Mouse (Mus musculus) kidney, embryonic 15.5 days (tissue): ENCODE measurements around the gene Ugt1a9. TPM values are rescaled to one million over a fixed set of nuclear protein-coding genes. Genes with fewer than 3 reads are reported as not detected.
"Not testable (repeated sequence)": the region's sequence is repeated elsewhere in the genome, so short reads cannot be mapped to it uniquely, and the experiment has no call there.

Experiments
- ATAC-seq: fragments of 200-750 bp; cut with Nextera tagmentation; replicated peaks from 2 replicates; pipeline ENCODE4 v1.8.0; 2017; ENCODE audit warnings: moderate TSS enrichment; ENCODE audit not compliant: low FRiP score
- H3K27ac ChIP-seq: fragments of 300-500 bp; sonication (generic); 2 replicates; pipeline ENCODE4 v1.5.1; 2015; ENCODE audit warnings: mild to moderate bottlenecking, inconsistent platforms
- H3K27me3 ChIP-seq: fragments of 300-500 bp; sonication (generic); 2 replicates; pipeline ENCODE4 v1.6.1; 2015; ENCODE audit warnings: inconsistent platforms
- H3K36me3 ChIP-seq: fragments of 300-500 bp; sonication (generic); 2 replicates; pipeline ENCODE4 v1.6.1; 2015; ENCODE audit warnings: inconsistent platforms
- H3K4me1 ChIP-seq: fragments of 300-500 bp; sonication (generic); 2 replicates; pipeline ENCODE4 v1.6.1; 2015; ENCODE audit warnings: inconsistent platforms
- H3K4me2 ChIP-seq: fragments of 300-500 bp; sonication (generic); 2 replicates; pipeline ENCODE4 v1.6.1; 2015; ENCODE audit warnings: moderate library complexity, mild to moderate bottlenecking, inconsistent platforms
- H3K4me3 ChIP-seq: fragments of 300-500 bp; sonication (generic); replicated peaks from 2 replicates; pipeline ENCODE4 v1.5.1; 2015; ENCODE audit warnings: mild to moderate bottlenecking, inconsistent platforms
- H3K9ac ChIP-seq: fragments of 300-500 bp; sonication (generic); 2 replicates; pipeline ENCODE4 v1.6.1; 2015; ENCODE audit warnings: mild to moderate bottlenecking, inconsistent platforms
- H3K9me3 ChIP-seq: fragments of 300-500 bp; sonication (generic); replicated peaks from 2 replicates; pipeline ENCODE4 v1.6.1; 2016; ENCODE audit warnings: inconsistent platforms
- WGBS: fragments of 180-500 bp; shearing (Covaris S2); methylation state at CpG from one replicate; pipeline ENCODE4 v1.1.7; 2015; ENCODE audit warnings: mixed read lengths; 5-methylcytosine and 5-hydroxymethylcytosine counted together
- polyA plus RNA-seq: library from polyadenylated mRNA; unstranded; fragments of >200 nt; fragmentation: Nextera tagmentation; extraction: Ambion mirVana; gene quantifications from 2 replicates; pipeline ENCODE4 v1.2.1, GENCODE M21; 2015

The Ugt1a9 gene
- polyA plus RNA-seq, 1 experiment from 2014 or later: 4.7 TPM

- ATAC-seq: no peak
- WGBS: 39% methylated on average over 3 of the region's 3 CpGs
- Histone ChIP-seq H3K27me3 (no peaks in the 10 kb centered on the region), H3K9me3 (peaks cover 46% of the 10 kb centered on the region), H3K4me2 (no peak overlapping the region), H3K27ac (no peak overlapping the region), H3K36me3 (no peaks in the 10 kb centered on the region), H3K9ac (no peak overlapping the region), H3K4me1 (no peaks in the 10 kb centered on the region), H3K4me3 (no peak overlapping the region)
Observed at GRCm38 (mm10) chr1:88217576-88217975, 147.0 kb downstream of the Ugt1a9 start.

- no peaks in the 10 kb centered on the region for H3K4me1 ChIP-seq
- 75% methylated on average over 9 of the region's 9 CpGs for WGBS
- no peaks in the 10 kb centered on the region for H3K36me3 ChIP-seq
- no peak overlapping the region for H3K9ac ChIP-seq
- no peak overlapping the region for H3K27ac ChIP-seq
- peaks cover 41% of the 10 kb centered on the region for H3K9me3 ChIP-seq
- ATAC-seq: no peak
- H3K4me3 ChIP-seq: no peak overlapping the region
- H3K27me3 ChIP-seq: no peaks in the 10 kb centered on the region
- H3K4me2 ChIP-seq: no peak overlapping the region
Observed at GRCm38 (mm10) chr1:88218051-88218450, 147.5 kb downstream of the Ugt1a9 start.

- Histone ChIP-seq H3K36me3 (no peaks in the 10 kb centered on the region), H3K9ac (no peak overlapping the region), H3K27ac (no peak overlapping the region), H3K9me3 (peaks cover 36% of the 10 kb centered on the region), H3K27me3 (no peaks in the 10 kb centered on the region), H3K4me3 (no peak overlapping the region), H3K4me1 (no peaks in the 10 kb centered on the region), H3K4me2 (no peak overlapping the region)
- no peak for ATAC-seq
- 52% methylated on average over 4 of the region's 4 CpGs for WGBS
Observed at GRCm38 (mm10) chr1:88218591-88218990, 148.0 kb downstream of the Ugt1a9 start.

- no peaks in the 10 kb centered on the region for H3K4me1 ChIP-seq
- H3K27ac ChIP-seq: no peak overlapping the region
- no peak overlapping the region for H3K4me3 ChIP-seq
- whole genome bisulfite sequencing: 14% methylated on average over 1 of the region's 1 CpGs
- H3K4me2 ChIP-seq: no peak overlapping the region
- H3K9ac ChIP-seq: no peak overlapping the region
- peaks cover 31% of the 10 kb centered on the region for H3K9me3 ChIP-seq
- H3K27me3 ChIP-seq: no peaks in the 10 kb centered on the region
- no peak for ATAC-seq
- H3K36me3 ChIP-seq: no peaks in the 10 kb centered on the region
Observed at GRCm38 (mm10) chr1:88219054-88219453, 148.5 kb downstream of the Ugt1a9 start.

GRCm38 (mm10) chr1:88220336-88220735, 149.7 kb downstream of the Ugt1a9 start:
- H3K36me3 ChIP-seq: no peaks in the 10 kb centered on the region
- H3K9ac ChIP-seq: no peak overlapping the region
- H3K27ac ChIP-seq: no peak overlapping the region
- no peak overlapping the region for H3K4me3 ChIP-seq
- H3K4me1 ChIP-seq: no peaks in the 10 kb centered on the region
- H3K27me3 ChIP-seq: no peaks in the 10 kb centered on the region
- no peak overlapping the region for H3K4me2 ChIP-seq
- no peak for ATAC-seq
- H3K9me3 ChIP-seq: peaks cover 21% of the 10 kb centered on the region

- H3K36me3 ChIP-seq: no peaks in the 10 kb centered on the region
- no peaks in the 10 kb centered on the region for H3K4me1 ChIP-seq
- no peak overlapping the region for H3K9ac ChIP-seq
- peaks cover 25% of the 10 kb centered on the region for H3K9me3 ChIP-seq
- H3K27ac ChIP-seq: no peak overlapping the region
- ATAC-seq: no peak
- no peak overlapping the region for H3K4me2 ChIP-seq
- 57% methylated on average over 2 of the region's 2 CpGs for WGBS
- no peaks in the 10 kb centered on the region for H3K27me3 ChIP-seq
- no peak overlapping the region for H3K4me3 ChIP-seq
Observed at GRCm38 (mm10) chr1:88222216-88222615, 151.6 kb downstream of the Ugt1a9 start.

- H3K4me2 ChIP-seq, H3K27ac ChIP-seq, H3K27me3 ChIP-seq, H3K4me3 ChIP-seq, H3K9ac ChIP-seq, H3K4me1 ChIP-seq, ATAC-seq, H3K36me3 ChIP-seq: not testable (repeated sequence)
- H3K9me3 ChIP-seq: peaks cover 27% of the 10 kb centered on the region
Observed at GRCm38 (mm10) chr1:88223011-88223515, 152.5 kb downstream of the Ugt1a9 start.

- no peak overlapping the region for H3K4me2 ChIP-seq
- WGBS: 60% methylated on average over 1 of the region's 1 CpGs
- no peak overlapping the region for H3K4me3 ChIP-seq
- peaks cover 32% of the 10 kb centered on the region for H3K9me3 ChIP-seq
- H3K9ac ChIP-seq: no peak overlapping the region
- no peak overlapping the region for H3K27ac ChIP-seq
- H3K36me3 ChIP-seq: no peaks in the 10 kb centered on the region
- no peaks in the 10 kb centered on the region for H3K4me1 ChIP-seq
- H3K27me3 ChIP-seq: no peaks in the 10 kb centered on the region
- no peak for ATAC-seq
Observed at GRCm38 (mm10) chr1:88223591-88223990, 153.0 kb downstream of the Ugt1a9 start.

GRCm38 (mm10) chr1:88224029-88224776, 153.6 kb downstream of the Ugt1a9 start:
- no peaks in the 10 kb centered on the region for H3K4me1 ChIP-seq
- 68% methylated on average over 2 of the region's 2 CpGs for WGBS
- H3K27ac ChIP-seq: no peak overlapping the region

GRCm38 (mm10) chr1:88225301-88225700, 154.7 kb downstream of the Ugt1a9 start:
- not testable (repeated sequence) for H3K4me2 ChIP-seq, H3K4me1 ChIP-seq, H3K27ac ChIP-seq, H3K36me3 ChIP-seq, ATAC-seq, H3K27me3 ChIP-seq, H3K9ac ChIP-seq, H3K4me3 ChIP-seq
- peaks cover 49% of the 10 kb centered on the region for H3K9me3 ChIP-seq
- 37% methylated on average over 2 of the region's 2 CpGs for WGBS

More at GRCm38 (mm10) chr1:88224029-88224776, 153.6 kb downstream of the Ugt1a9 start:
- H3K27me3 ChIP-seq: no peaks in the 10 kb centered on the region
- no peak overlapping the region for H3K4me2 ChIP-seq
- ATAC-seq: no peak
- H3K9me3 ChIP-seq: peaks cover 38% of the 10 kb centered on the region
- H3K36me3 ChIP-seq: no peaks in the 10 kb centered on the region
- no peak overlapping the region for H3K4me3 ChIP-seq
- no peak overlapping the region for H3K9ac ChIP-seq

GRCm38 (mm10) chr1:88225741-88226140, 155.1 kb downstream of the Ugt1a9 start:
- no peak overlapping the region for H3K4me3 ChIP-seq
- no peaks in the 10 kb centered on the region for H3K4me1 ChIP-seq
- no peak for ATAC-seq
- peaks cover 54% of the 10 kb centered on the region for H3K9me3 ChIP-seq
- H3K4me2 ChIP-seq: no peak overlapping the region
- H3K27me3 ChIP-seq: no peaks in the 10 kb centered on the region
- H3K27ac ChIP-seq: no peak overlapping the region
- H3K9ac ChIP-seq: no peak overlapping the region
- no peaks in the 10 kb centered on the region for H3K36me3 ChIP-seq

GRCm38 (mm10) chr1:88226670-88227379, 156.2 kb downstream of the Ugt1a9 start, which contains the start of gene Mroh2a:
Mroh2a (plus strand) TSS chr1:88226986.
- ATAC-seq: no peak
- Histone ChIP-seq H3K4me2 (no peak within 1 kb of the TSS), H3K9ac (no peak within 1 kb of the TSS), H3K36me3 (no peaks in the 10 kb centered on the region), H3K4me3 (no peak within 1 kb of the TSS), H3K27ac (no peak within 1 kb of the TSS), H3K27me3 (no peaks in the 10 kb centered on the region), H3K4me1 (no peaks in the 10 kb centered on the region), H3K9me3 (peaks cover 63% of the 10 kb centered on the region)
- WGBS: 58% methylated on average over 5 of the region's 5 CpGs
